Mouse (Mus musculus): ENCODE data around the gene Map3k3.
"Not testable (repeated sequence)": the region's sequence is repeated elsewhere in the genome, so short reads cannot be mapped to it uniquely, and the experiment has no call there.

Gene Map3k3

GRCm38 (mm10) chr11:106192241-106192640 is 107.8 kb downstream of the Map3k3 start:
- DNase-seq (ENCODE audit: low spot score in 2 of 2) = no peak

- no peak for DNase-seq (ENCODE audit: low spot score in 2 of 2)
These were observed 108.4 kb downstream of the Map3k3 start for GRCm38 (mm10) chr11:106192657-106193370.

GRCm38 (mm10) chr11:106193371-106194154 is 109.2 kb downstream of the Map3k3 start:
- peak; percentile 94 to 95 for DNase-seq (ENCODE audit: low spot score in 2 of 2)

- no peak for DNase-seq (ENCODE audit: low spot score in 2 of 2)
These were observed 109.7 kb downstream of the Map3k3 start for GRCm38 (mm10) chr11:106194155-106194541.

- no peak for DNase-seq (ENCODE audit: low spot score in 2 of 2)
These were observed 110.5 kb downstream of the Map3k3 start for GRCm38 (mm10) chr11:106194891-106195290.

- no peak for DNase-seq (ENCODE audit: low spot score in 2 of 2)
These were observed 110.9 kb downstream of the Map3k3 start for GRCm38 (mm10) chr11:106195341-106195740.

GRCm38 (mm10) chr11:106198277-106198676 is 113.9 kb downstream of the Map3k3 start:
- no peak for DNase-seq (ENCODE audit: low spot score in 2 of 2)

GRCm38 (mm10) chr11:106199997-106200396 is 115.6 kb downstream of the Map3k3 start:
- DNase-seq (ENCODE audit: low spot score in 2 of 2) = not testable (repeated sequence)

- DNase-seq (ENCODE audit: low spot score in 2 of 2) = no peak
These were observed 116.3 kb downstream of the Map3k3 start for GRCm38 (mm10) chr11:106200756-106201155.

- no peak for DNase-seq (ENCODE audit: low spot score in 2 of 2)
These were observed 117.1 kb downstream of the Map3k3 start for GRCm38 (mm10) chr11:106201337-106202122.

GRCm38 (mm10) chr11:106202123-106202465 is 117.7 kb downstream of the Map3k3 start, which contains the start of gene Strada:
Strada (minus strand) TSS chr11:106202168.
- DNase-seq (ENCODE audit: low spot score in 2 of 2) = no peak

All from right cerebral cortex, adult 2 months (tissue).